Mouse (Mus musculus) layer of hippocampus, adult 9-11 months (tissue): Measurements from ENCODE around the gene Gm614.

Source experiments
- DNase-seq: peaks from one replicate; pipeline ENCODE4 v3.0.0; 2022

The Gm614 gene

DNA sequence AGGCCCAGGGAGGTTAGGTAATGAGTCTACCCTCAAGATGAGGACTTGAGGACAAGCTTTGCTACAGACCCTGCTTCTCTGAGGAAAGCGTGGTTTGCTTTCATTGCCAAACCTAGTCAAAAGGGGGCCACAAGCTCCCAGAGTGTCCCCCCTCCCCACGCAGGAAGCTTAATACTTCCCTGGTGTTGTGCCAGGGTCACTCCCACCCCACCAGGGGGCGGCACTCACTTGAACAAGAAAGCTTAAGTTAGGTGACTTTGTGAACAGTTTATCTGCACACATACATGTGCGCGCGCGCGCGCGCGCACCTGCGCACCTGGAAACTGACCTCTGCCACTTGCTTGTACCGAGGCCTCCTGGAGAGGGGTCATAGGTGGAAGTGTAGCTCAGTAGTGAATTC lies 7.2 kb downstream of the Gm614 start:
- no peak for DNase-seq

GRCm38 (mm10) chrX:101254740-101255139 lies 9.1 kb downstream of the Gm614 start:
- no peak for DNase-seq

- DNase-seq = peak; percentile 89
Observed at GRCm38 (mm10) chrX:101253952-101254729, 9.7 kb downstream of the Gm614 start, which contains the start of gene Foxo4. Foxo4 (plus strand) TSS chrX:101254528.

DNA sequence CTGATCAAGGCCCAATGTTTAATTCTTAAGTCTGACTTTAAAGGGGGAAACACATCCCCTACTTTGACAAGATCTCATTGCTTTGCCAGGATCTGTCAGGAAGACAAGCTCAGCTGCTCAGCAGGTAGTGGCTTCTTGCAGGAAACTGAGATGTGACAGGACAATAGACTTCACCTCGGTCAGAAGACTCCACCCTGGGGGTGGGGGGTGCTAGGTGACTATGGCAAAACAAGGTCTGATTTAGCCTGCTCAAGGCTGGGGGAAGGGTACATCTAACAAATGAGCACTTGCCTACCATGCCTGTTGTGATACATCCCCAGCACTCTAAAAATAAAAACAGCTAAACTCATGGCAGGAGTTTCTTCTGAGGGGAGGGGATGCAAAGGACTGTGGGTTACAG lies 18.8 kb downstream of the Gm614 start:
- no peak for DNase-seq

GRCm38 (mm10) chrX:101222796-101223162 lies 41.0 kb downstream of the Gm614 start:
- no peak for DNase-seq

- DNase-seq = peak; percentile 95
Observed at GRCm38 (mm10) chrX:101221834-101222795, 41.7 kb downstream of the Gm614 start, which contains the start of gene Snx12. Snx12 (minus strand) TSS chrX:101222563.
